Mouse (Mus musculus) kidney, postnatal 14 days (tissue): ENCODE measurements around the gene 5730596B20Rik.

Source experiments
- DNase-seq: peaks from one replicate; pipeline ENCODE4 v3.0.0; 2022; ENCODE audit warnings: mixed read lengths

Gene 5730596B20Rik

GRCm38 (mm10) chr6:52225612-52226568 lies 48.6 kb downstream of the 5730596B20Rik start:
- DNase-seq, result peak; percentile 95

GRCm38 (mm10) chr6:52226569-52227257 lies 49.4 kb downstream of the 5730596B20Rik start:
- DNase-seq, result no peak

- peak; percentile 76 for DNase-seq
Measured at GRCm38 (mm10) chr6:52227470-52228222, 50.3 kb downstream of the 5730596B20Rik start.

DNA sequence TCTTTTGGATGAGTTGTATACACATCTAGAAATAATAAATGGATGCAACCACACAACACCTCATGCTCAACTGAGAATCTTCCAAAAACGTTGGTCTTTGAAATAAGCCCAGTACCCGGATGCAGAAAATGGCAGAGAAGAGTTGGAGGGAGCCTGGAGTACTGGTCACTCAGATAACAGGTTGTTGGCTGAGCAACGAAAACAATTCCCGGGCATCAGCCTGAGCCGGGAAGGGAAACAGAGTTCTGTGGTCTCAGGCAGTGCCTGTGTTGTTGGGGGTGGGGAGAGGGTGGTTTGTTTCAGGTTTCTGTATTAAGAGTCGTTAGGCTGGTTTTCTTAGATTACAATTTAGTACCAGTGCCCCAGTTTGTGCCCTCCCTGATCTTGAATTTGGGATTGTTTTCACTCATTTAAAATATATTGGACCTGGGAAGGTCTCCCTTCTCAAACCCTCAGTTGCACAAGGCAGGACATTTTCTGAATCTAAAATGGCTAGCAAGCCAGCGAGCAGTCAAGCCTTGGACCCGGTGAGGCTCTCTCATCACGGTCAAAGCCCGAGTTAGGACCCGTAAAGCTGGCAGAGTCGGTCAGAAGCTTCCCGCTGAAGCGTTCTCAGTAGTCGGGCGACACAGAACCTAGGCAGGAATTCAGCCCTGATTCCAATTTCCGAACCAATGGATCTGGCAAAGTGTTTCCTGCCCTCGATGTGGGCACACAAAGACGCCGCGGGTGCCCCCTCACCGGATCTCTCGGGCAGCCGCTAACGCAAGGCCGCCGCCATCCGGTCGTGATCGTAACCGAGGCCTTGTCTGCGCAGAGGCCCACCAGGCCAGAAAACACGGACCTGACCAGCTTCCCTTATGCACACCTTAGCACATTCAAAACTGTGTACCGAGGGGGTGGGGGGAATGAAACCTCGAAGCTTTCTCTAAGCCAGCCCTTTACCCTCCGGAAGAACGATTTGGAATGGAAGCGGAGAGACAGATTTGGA lies 51.5 kb downstream of the 5730596B20Rik start:
- DNase-seq, result no peak

DNA sequence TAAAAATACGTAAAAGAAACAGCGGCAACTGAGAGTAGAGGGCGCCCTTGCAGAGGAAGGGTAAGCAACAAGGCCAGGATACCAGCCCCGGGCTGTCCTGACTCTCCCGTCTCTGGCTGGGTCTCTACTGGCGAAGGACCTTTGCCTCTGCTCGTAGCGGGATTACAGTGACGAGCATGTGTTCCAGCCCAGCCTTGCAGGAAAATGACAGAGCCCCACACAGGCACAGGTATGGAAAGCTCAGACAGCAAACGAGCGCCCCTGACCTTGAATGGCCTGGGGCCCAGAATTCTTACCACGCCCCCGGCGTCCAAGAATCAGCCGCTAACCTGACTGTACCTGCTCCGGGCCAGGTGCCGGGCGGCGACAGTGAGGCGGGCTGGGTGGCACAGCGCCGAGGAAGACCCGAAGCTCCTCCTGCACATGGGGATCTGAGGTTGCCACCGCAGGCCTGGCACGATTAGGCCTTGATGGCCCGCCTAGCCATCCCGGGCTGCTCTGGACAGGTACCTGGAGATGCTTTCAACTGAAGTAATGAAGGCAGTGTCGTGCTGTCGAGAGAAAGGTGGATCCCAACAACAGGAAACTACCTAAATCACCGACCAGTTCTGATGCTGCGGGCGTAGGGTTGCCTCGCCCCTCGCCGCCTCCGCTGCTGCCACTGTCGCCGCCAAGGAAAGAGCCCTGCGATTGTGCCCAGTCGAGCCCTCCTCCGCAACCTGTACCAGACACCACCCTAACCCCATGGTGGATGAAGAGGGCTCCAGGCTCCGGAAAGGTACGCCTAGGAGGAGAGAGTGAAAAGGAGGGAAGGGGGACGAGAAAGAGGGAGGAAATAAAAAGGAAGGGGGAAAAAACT lies 52.5 kb downstream of the 5730596B20Rik start:
- DNase-seq, result peak; percentile 86
